Mouse (Mus musculus): Measurements from ENCODE around the gene Bcl11b. TPM values are rescaled to one million over a fixed set of nuclear protein-coding genes. Genes with fewer than 3 reads are reported as not detected.

Bcl11b gene
- polyA plus RNA-seq, 1 experiment from 2014 or later = 4.4 TPM

GRCm38 (mm10) chr12:107981231-107981630, 22.2 kb downstream of the Bcl11b start:
- Histone ChIP-seq H3K27ac (replicated peaks in 1 of 2; ENCODE audit: control insufficient read depth in 1 of 2, insufficient read depth in 1 of 2, low read depth in 2 of 2, low read length in 2 of 2) (peak overlapping the region in 1 of 2 experiments; percentile 94; a peak in 2 of 4 replicates), H3K9me3 (ENCODE audit: control insufficient read depth, low read length) (no peaks in the 10 kb centered on the region), H3K36me3 (ENCODE audit: control insufficient read depth, insufficient read depth, low read length) (no peaks in the 10 kb centered on the region), H3K4me1 (ENCODE audit: control insufficient read depth in 2 of 2, insufficient read depth in 2 of 2, low read length in 2 of 2) (peaks cover 21 to 55% of the 10 kb centered on the region in 2 experiments), H3K27me3 (ENCODE audit: control insufficient read depth, insufficient read depth, low read length) (peaks cover 3% of the 10 kb centered on the region; the same call in 1 of the 2 replicates), H3K4me2 (ENCODE audit: low read length) (peak overlapping the region; percentile 95), H3K9ac (ENCODE audit: low read length) (peak overlapping the region; percentile 86), H3K4me3 (ENCODE audit: control insufficient read depth in 1 of 2, insufficient read depth in 1 of 2, low read depth in 1 of 2, low read length in 2 of 2) (peak overlapping the region; percentile 49 to 53; a peak in 2 of 4 replicates)
- WGBS = 51% methylated on average over 6 of the region's 6 CpGs
- no peak for ATAC-seq (ENCODE audit: insufficient number of reproducible peaks, insufficient read depth, low FRiP score, low read depth)

- Histone ChIP-seq H3K4me3 (ENCODE audit: control insufficient read depth in 1 of 2, insufficient read depth in 1 of 2, low read depth in 1 of 2, low read length in 2 of 2) (peak overlapping the region; percentile 49 to 53), H3K27ac (replicated peaks in 1 of 2; ENCODE audit: control insufficient read depth in 1 of 2, insufficient read depth in 1 of 2, low read depth in 2 of 2, low read length in 2 of 2) (peak overlapping the region; percentile 92 to 94), H3K4me1 (ENCODE audit: control insufficient read depth in 2 of 2, insufficient read depth in 2 of 2, low read length in 2 of 2) (peaks cover 22 to 60% of the 10 kb centered on the region in 2 experiments), H3K36me3 (ENCODE audit: control insufficient read depth, insufficient read depth, low read length) (no peaks in the 10 kb centered on the region), H3K9ac (ENCODE audit: low read length) (peak overlapping the region; percentile 86), H3K4me2 (ENCODE audit: low read length) (peak overlapping the region; percentile 95), H3K9me3 (ENCODE audit: control insufficient read depth, low read length) (no peaks in the 10 kb centered on the region), H3K27me3 (ENCODE audit: control insufficient read depth, insufficient read depth, low read length) (peaks cover 3% of the 10 kb centered on the region; the same call in 1 of the 2 replicates)
- under 1% methylated on average over 46 of the region's 51 CpGs for WGBS
- ATAC-seq (ENCODE audit: insufficient number of reproducible peaks, insufficient read depth, low FRiP score, low read depth) = peak; percentile 46
Observed at GRCm38 (mm10) chr12:107980261-107980961, 23.0 kb downstream of the Bcl11b start.

DNA sequence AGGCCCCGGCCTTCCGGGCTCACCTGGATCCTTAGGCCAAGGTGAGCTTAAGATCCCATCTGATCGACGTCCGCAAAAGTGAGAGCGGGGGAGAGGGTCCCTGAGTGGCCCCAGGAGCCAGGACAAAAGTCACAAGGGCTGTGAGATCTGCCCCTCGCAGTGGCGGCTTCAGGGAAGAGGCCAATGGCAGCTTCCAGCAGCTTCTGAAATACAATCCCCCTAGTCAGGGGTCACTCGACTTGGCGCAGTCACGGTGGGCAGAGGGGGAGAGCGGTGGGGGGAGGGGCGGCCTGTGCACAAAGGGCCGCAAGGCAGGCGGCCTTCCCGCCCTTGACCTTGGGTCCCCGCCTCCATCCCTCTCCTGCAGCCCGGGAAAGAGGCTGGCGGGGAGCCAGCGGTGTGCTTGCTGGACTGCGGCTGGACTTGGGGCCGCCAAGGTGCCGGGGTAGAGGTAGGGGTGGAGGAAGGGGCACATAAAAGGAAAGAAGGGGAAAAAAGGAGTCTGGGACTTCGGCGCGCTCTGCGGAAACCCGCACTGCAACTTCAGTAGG, 23.6 kb downstream of the Bcl11b start:
- Histone ChIP-seq H3K27me3 (ENCODE audit: control insufficient read depth, insufficient read depth, low read length) (peaks cover 3% of the 10 kb centered on the region; the same call in 1 of the 2 replicates), H3K9me3 (ENCODE audit: control insufficient read depth, low read length) (no peaks in the 10 kb centered on the region), H3K4me1 (ENCODE audit: control insufficient read depth in 2 of 2, insufficient read depth in 2 of 2, low read length in 2 of 2) (peaks cover 22 to 60% of the 10 kb centered on the region in 2 experiments), H3K4me3 (ENCODE audit: control insufficient read depth in 1 of 2, insufficient read depth in 1 of 2, low read depth in 1 of 2, low read length in 2 of 2) (peak overlapping the region; percentile 49 to 53), H3K9ac (ENCODE audit: low read length) (peak overlapping the region; percentile 86), H3K27ac (replicated peaks in 1 of 2; ENCODE audit: control insufficient read depth in 1 of 2, insufficient read depth in 1 of 2, low read depth in 2 of 2, low read length in 2 of 2) (peak overlapping the region; percentile 92 to 94), H3K4me2 (ENCODE audit: low read length) (peak overlapping the region; percentile 95), H3K36me3 (ENCODE audit: control insufficient read depth, insufficient read depth, low read length) (no peaks in the 10 kb centered on the region)
- 5% methylated on average over 27 of the region's 28 CpGs for WGBS
- ATAC-seq (ENCODE audit: insufficient number of reproducible peaks, insufficient read depth, low FRiP score, low read depth) = peak; percentile 69

DNA sequence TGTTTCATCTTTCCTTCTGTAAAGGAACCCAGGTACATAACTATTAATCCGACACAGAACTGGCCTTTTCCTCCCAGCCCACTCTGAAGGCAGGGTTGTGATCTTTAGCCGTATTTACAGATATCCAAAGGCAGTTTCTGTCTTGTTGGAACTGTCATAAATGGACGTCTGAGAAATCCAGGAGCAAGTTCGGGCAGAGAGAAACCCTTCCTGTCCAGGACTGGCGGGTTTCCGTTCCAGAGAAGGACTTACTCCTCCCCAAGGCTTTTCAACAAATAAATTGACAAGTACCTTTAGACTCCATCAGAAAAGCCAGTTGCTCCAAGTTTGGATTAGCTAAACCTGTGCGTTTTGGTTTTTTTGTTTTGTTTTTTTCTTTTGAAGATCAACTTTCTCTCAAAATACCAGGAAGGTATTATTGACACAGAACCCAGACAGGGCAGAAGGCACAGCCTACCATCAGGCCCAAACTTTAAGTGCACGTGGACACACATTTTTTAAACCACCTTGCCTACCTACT, 24.6 kb downstream of the Bcl11b start:
- Histone ChIP-seq H3K27ac (replicated peaks in 1 of 2; ENCODE audit: control insufficient read depth in 1 of 2, insufficient read depth in 1 of 2, low read depth in 2 of 2, low read length in 2 of 2) (peak overlapping the region; percentile 92 to 94; a peak in 3 of 4 replicates), H3K9me3 (ENCODE audit: control insufficient read depth, low read length) (no peaks in the 10 kb centered on the region), H3K4me1 (ENCODE audit: control insufficient read depth in 2 of 2, insufficient read depth in 2 of 2, low read length in 2 of 2) (peaks cover 24 to 64% of the 10 kb centered on the region in 2 experiments), H3K9ac (ENCODE audit: low read length) (peak overlapping the region; percentile 86), H3K4me2 (ENCODE audit: low read length) (peak overlapping the region; percentile 95), H3K27me3 (ENCODE audit: control insufficient read depth, insufficient read depth, low read length) (peaks cover 3% of the 10 kb centered on the region; the same call in 1 of the 2 replicates), H3K4me3 (ENCODE audit: control insufficient read depth in 1 of 2, insufficient read depth in 1 of 2, low read depth in 1 of 2, low read length in 2 of 2) (peak overlapping the region; percentile 49 to 53; a peak in 2 of 4 replicates), H3K36me3 (ENCODE audit: control insufficient read depth, insufficient read depth, low read length) (no peaks in the 10 kb centered on the region)
- WGBS = 65% methylated on average over 8 of the region's 8 CpGs
- ATAC-seq (ENCODE audit: insufficient number of reproducible peaks, insufficient read depth, low FRiP score, low read depth) = no peak

DNA sequence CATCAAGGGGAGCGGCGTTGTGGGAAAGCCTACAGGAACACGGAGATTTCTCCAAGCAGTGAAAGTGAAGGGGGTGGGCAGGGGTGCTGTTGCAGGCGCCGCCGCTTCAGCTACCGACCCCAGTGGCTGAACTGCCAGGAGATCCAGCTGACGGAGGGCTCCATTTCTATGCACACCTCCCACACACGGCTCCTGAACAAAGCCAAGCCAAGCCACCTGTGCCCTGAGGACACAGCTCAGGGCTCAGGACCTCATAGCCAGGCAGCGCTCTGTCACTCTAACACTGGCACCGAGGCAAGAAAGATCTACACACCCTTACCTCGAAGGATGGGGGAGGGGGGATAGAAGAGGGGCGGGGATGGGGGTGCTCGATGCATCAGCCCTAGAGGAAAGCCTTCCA, 25.3 kb downstream of the Bcl11b start:
- peak overlapping the region; percentile 95 for H3K4me2 ChIP-seq (ENCODE audit: low read length)
- ATAC-seq (ENCODE audit: insufficient number of reproducible peaks, insufficient read depth, low FRiP score, low read depth) = no peak
- no peak overlapping the region; a peak in 1 of 4 replicates for H3K27ac ChIP-seq (replicated peaks in 1 of 2; ENCODE audit: control insufficient read depth in 1 of 2, insufficient read depth in 1 of 2, low read depth in 2 of 2, low read length in 2 of 2)
- no peaks in the 10 kb centered on the region for H3K36me3 ChIP-seq (ENCODE audit: control insufficient read depth, insufficient read depth, low read length)
- H3K27me3 ChIP-seq (ENCODE audit: control insufficient read depth, insufficient read depth, low read length) = peaks cover 3% of the 10 kb centered on the region; the same call in 1 of the 2 replicates
- H3K4me3 ChIP-seq (ENCODE audit: control insufficient read depth in 1 of 2, insufficient read depth in 1 of 2, low read depth in 1 of 2, low read length in 2 of 2) = peak overlapping the region; percentile 0 to 18; a peak in 1 of 4 replicates
- H3K4me1 ChIP-seq (ENCODE audit: control insufficient read depth in 2 of 2, insufficient read depth in 2 of 2, low read length in 2 of 2) = peaks cover 29 to 66% of the 10 kb centered on the region in 2 experiments
- no peaks in the 10 kb centered on the region for H3K9me3 ChIP-seq (ENCODE audit: control insufficient read depth, low read length)
- H3K9ac ChIP-seq (ENCODE audit: low read length) = peak overlapping the region; percentile 44
- WGBS = 18% methylated on average over 14 of the region's 14 CpGs

DNA sequence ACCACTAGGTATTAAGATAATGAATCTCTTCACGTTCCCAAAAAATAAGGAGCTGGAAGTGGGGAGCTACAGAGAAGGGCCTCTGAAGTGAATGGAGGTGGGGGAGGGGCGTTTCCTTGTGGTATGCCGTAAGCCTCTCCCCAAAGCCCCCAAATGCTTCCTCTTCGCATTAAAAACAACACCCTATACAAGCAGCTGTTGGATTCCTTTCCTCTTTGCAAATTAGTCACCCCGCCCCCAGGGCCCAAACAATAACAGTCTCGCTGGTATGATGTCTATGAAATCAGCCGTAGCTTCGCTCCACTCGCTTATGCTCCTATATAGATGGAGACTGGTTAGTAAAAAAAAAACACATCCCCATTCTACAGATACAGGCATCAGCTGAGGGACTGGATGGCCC, 25.9 kb downstream of the Bcl11b start:
- Histone ChIP-seq H3K36me3 (ENCODE audit: control insufficient read depth, insufficient read depth, low read length) (no peaks in the 10 kb centered on the region), H3K27ac (replicated peaks in 1 of 2; ENCODE audit: control insufficient read depth in 1 of 2, insufficient read depth in 1 of 2, low read depth in 2 of 2, low read length in 2 of 2) (no peak overlapping the region), H3K27me3 (ENCODE audit: control insufficient read depth, insufficient read depth, low read length) (peaks cover 3% of the 10 kb centered on the region; the same call in 1 of the 2 replicates), H3K4me3 (ENCODE audit: control insufficient read depth in 1 of 2, insufficient read depth in 1 of 2, low read depth in 1 of 2, low read length in 2 of 2) (peak overlapping the region; percentile 0 to 18; a peak in 1 of 4 replicates), H3K9me3 (ENCODE audit: control insufficient read depth, low read length) (no peaks in the 10 kb centered on the region), H3K4me1 (ENCODE audit: control insufficient read depth in 2 of 2, insufficient read depth in 2 of 2, low read length in 2 of 2) (peaks cover 33 to 66% of the 10 kb centered on the region in 2 experiments), H3K9ac (ENCODE audit: low read length) (peak overlapping the region; percentile 44), H3K4me2 (ENCODE audit: low read length) (peak overlapping the region; percentile 95)
- no peak for ATAC-seq (ENCODE audit: insufficient number of reproducible peaks, insufficient read depth, low FRiP score, low read depth)
- WGBS = 24% methylated on average over 9 of the region's 9 CpGs

GRCm38 (mm10) chr12:107977086-107977485, 26.3 kb downstream of the Bcl11b start:
- Histone ChIP-seq H3K27me3 (ENCODE audit: control insufficient read depth, insufficient read depth, low read length) (peaks cover 3% of the 10 kb centered on the region; the same call in 1 of the 2 replicates), H3K4me3 (ENCODE audit: control insufficient read depth in 1 of 2, insufficient read depth in 1 of 2, low read depth in 1 of 2, low read length in 2 of 2) (peak overlapping the region in 1 of 2 experiments; percentile 16; a peak in 1 of 4 replicates), H3K27ac (replicated peaks in 1 of 2; ENCODE audit: control insufficient read depth in 1 of 2, insufficient read depth in 1 of 2, low read depth in 2 of 2, low read length in 2 of 2) (no peak overlapping the region), H3K9ac (ENCODE audit: low read length) (peak overlapping the region; percentile 55; the same call in 1 of the 2 replicates), H3K4me1 (ENCODE audit: control insufficient read depth in 2 of 2, insufficient read depth in 2 of 2, low read length in 2 of 2) (peaks cover 37 to 71% of the 10 kb centered on the region in 2 experiments), H3K9me3 (ENCODE audit: control insufficient read depth, low read length) (no peaks in the 10 kb centered on the region), H3K4me2 (ENCODE audit: low read length) (peak overlapping the region; percentile 95), H3K36me3 (ENCODE audit: control insufficient read depth, insufficient read depth, low read length) (no peaks in the 10 kb centered on the region)
- 54% methylated on average over 8 of the region's 8 CpGs for WGBS
- ATAC-seq (ENCODE audit: insufficient number of reproducible peaks, insufficient read depth, low FRiP score, low read depth) = no peak
